Mouse (Mus musculus) bone marrow, adult 2 months (tissue): ENCODE data around the gene Gpr183.

ENCODE experiments used
- CTCF ChIP-seq: fragments of 200-500 bp; IDR thresholded peaks from 2 replicates; pipeline ENCODE4 v1.5.1; 2011; ENCODE audit warnings: low read length, control low read depth; ENCODE audit not compliant: control insufficient read depth, insufficient read depth
- POLR2A ChIP-seq: fragments of 200-500 bp; IDR thresholded peaks from 2 replicates; pipeline ENCODE4 v1.6.1; 2011; ENCODE audit warnings: low read depth, mild to moderate bottlenecking, control low read depth, low read length, borderline replicate concordance; ENCODE audit not compliant: control insufficient read depth

- TF ChIP-seq CTCF (no peak), POLR2A (no peak)
Measured at GRCm38 (mm10) chr14:121954608-121955007, 10.4 kb downstream of the Gpr183 start.
